Mouse (Mus musculus): ENCODE measurements around the gene 4930539E08Rik.

GRCm38 (mm10) chr17:28940776-28941555 lies 25.8 kb upstream of the 4930539E08Rik start:
- TF ChIP-seq POLR2A (IDR thresholded peaks at IDR 0.05; ENCODE audit: borderline replicate concordance, low read depth, low read length) (no peak), CTCF (IDR thresholded peaks at IDR 0.05; ENCODE audit: low read depth, low read length) (no peak)

All from bone marrow macrophage, adult 2 months (primary cell).